ENCODE assay signal across 13 mouse cellular contexts in genomic region chr13:37475804-37476203, GRCm38 (mm10).
DNase-seq lines count a peak whose midpoint lies in the region; ATAC-seq and TF ChIP-seq lines count a peak whose summit lies in the region.
"Had no signal": no experiment of that assay in that cellular context is flagged by ENCODE, and none has a peak within 500 bp of the region (broad histone marks: within the 10 kb centered on the region; RNA-seq: fewer than 3 reads in every experiment).

No protein-coding gene starts in this region.

- no peak for TF ChIP-seq CTCF in heart, adult 2 months (IDR thresholded peaks at IDR 0.05)

- H3K9ac ChIP-seq in heart, adult 2 months (ENCODE audit: low read depth, low read length), result no peak overlapping the region
- H3K9ac ChIP-seq in lung, embryonic 16.5 days (ENCODE audit: low read length), result no peak overlapping the region
- H3K9ac ChIP-seq: midbrain, embryonic 15.5 days had no signal

- TF ChIP-seq POLR2A in heart, adult 2 months (IDR thresholded peaks at IDR 0.05; ENCODE audit: insufficient read depth, low read depth, low read length), result no peak

- TF ChIP-seq EP300 in heart, adult 2 months (IDR thresholded peaks at IDR 0.05; ENCODE audit: insufficient read depth, low read depth, low read length), result no peak

- H3K4me3 ChIP-seq in heart, adult 2 months, result no peak overlapping the region
- no peak overlapping the region for H3K4me3 ChIP-seq in lung, embryonic 16.5 days (ENCODE audit: low read length)
- H3K4me3 ChIP-seq: limb, embryonic 10.5 days; midbrain, embryonic 15.5 days had no signal

- H3K36me3 ChIP-seq in heart, adult 2 months (ENCODE audit: control insufficient read depth, insufficient read depth, low read length), result no peaks in the 10 kb centered on the region
- no peaks in the 10 kb centered on the region for H3K36me3 ChIP-seq in lung, embryonic 16.5 days (ENCODE audit: control insufficient read depth, insufficient read depth, low read length)
- H3K36me3 ChIP-seq: limb, embryonic 10.5 days; midbrain, embryonic 15.5 days had no signal

- ATAC-seq in lung, embryonic 16.5 days (ENCODE audit: low read depth), result no peak
- peak; percentile 55 to 59 for ATAC-seq in hematopoietic stem cell, adult 5-6 weeks (replicated peaks in 1 of 2; ENCODE audit: insufficient read depth in 1 of 2, low FRiP score in 2 of 2, low TSS enrichment in 1 of 2, low read depth in 1 of 2, poor library complexity in 2 of 2, severe bottlenecking in 2 of 2)
- ATAC-seq in megakaryocyte-erythroid progenitor cell, adult 5-6 weeks (replicated peaks; ENCODE audit: low FRiP score, low TSS enrichment, poor library complexity, severe bottlenecking), result peak; percentile 73; the same call in 1 of the 2 replicates
- ATAC-seq: forebrain, embryonic 14.5 days; hindbrain, postnatal 0 days; midbrain, embryonic 15.5 days had no signal

- DNase-seq in heart, adult 2 months, result no peak
- DNase-seq in heart, postnatal 10 days, result no peak
- no peak for DNase-seq in lung, postnatal 36 days
- DNase-seq in neural tube, embryonic 10.5 days (ENCODE audit: extremely low spot score, low spot score), result no peak
- DNase-seq in T-cell, adult 2 months (ENCODE audit: low spot score), result no peak
- DNase-seq: cerebellum, adult 11 months had no signal

- H3K27ac ChIP-seq in heart, adult 2 months, result peak overlapping the region; percentile 80
- H3K27ac ChIP-seq in lung, embryonic 16.5 days (ENCODE audit: low read length), result peak overlapping the region; percentile 98
- H3K27ac ChIP-seq: hindbrain, postnatal 0 days; limb, embryonic 10.5 days; midbrain, embryonic 15.5 days had no signal

- H3K79me2 ChIP-seq in heart, adult 2 months (replicated peaks; ENCODE audit: control insufficient read depth, insufficient read depth, low read length), result no peaks in the 10 kb centered on the region

- no peaks in the 10 kb centered on the region for H3K9me3 ChIP-seq in lung, embryonic 16.5 days (ENCODE audit: control insufficient read depth, low read length)
- H3K9me3 ChIP-seq: limb, embryonic 10.5 days; midbrain, embryonic 15.5 days had no signal

- peaks cover 5% of the 10 kb centered on the region for H3K4me1 ChIP-seq in heart, adult 2 months (ENCODE audit: control insufficient read depth, insufficient read depth, low read length)
- H3K4me1 ChIP-seq in lung, embryonic 16.5 days (replicated peaks; ENCODE audit: control insufficient read depth, insufficient read depth, low read length), result peaks cover 42% of the 10 kb centered on the region

- WGBS in heart, adult 2 months, result 22% methylated on average over 3 of the region's 3 CpGs
- 50% methylated on average over 3 of the region's 3 CpGs for WGBS in lung, embryonic 16.5 days

- H3K4me2 ChIP-seq in lung, embryonic 16.5 days (ENCODE audit: low read depth, low read length), result no peak overlapping the region
- H3K4me2 ChIP-seq: midbrain, embryonic 15.5 days had no signal

- no peaks in the 10 kb centered on the region for H3K27me3 ChIP-seq in heart, adult 2 months (ENCODE audit: control insufficient read depth, insufficient read depth, low read length)
- no peaks in the 10 kb centered on the region for H3K27me3 ChIP-seq in lung, embryonic 16.5 days (ENCODE audit: control insufficient read depth, insufficient read depth, low read depth, low read length)
- H3K27me3 ChIP-seq: midbrain, embryonic 15.5 days had no signal

- intact Hi-C loops in heart, adult 2 months (cut with DNase I), result loop anchor here (5.0 kb wide), 1 partner anchor 36 kb away; no protein-coding TSS in a partner anchor
- intact Hi-C loops in heart, postnatal 10 days (cut with DNase I), result no loop called here
